Mouse (Mus musculus): ENCODE data around the gene Tmco5. TPM values are rescaled to one million over a fixed set of nuclear protein-coding genes. Genes with fewer than 3 reads are reported as not detected.

The Tmco5 gene
- 1 to 10 TPM in 3 of 4 experiments, under 1 TPM in 1; 0.44 to 2.9 (median 1.6) TPM for total RNA-seq (2022)

DNA sequence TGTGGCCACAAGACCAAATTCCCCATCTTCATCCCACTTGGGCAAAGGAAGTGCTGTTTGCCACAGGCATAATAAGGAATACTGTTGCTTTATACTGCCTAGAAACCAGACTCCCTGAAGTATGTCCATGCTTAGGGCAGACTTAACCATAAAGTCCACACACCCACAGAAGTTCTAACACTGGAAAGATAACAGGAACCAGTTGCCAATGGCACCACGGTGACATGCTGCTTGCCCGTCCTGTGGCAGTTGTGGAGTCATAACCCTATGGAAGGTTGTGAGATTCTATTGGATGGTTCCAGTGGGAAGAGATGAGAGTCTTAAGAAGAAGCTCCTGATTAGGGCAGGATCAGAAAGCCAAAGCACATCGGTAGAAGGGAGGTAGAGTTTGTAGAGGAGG is at the start of gene Tmco5:
Gene Tmco5, plus strand, starts transcription at position 301 of the 400 bp plus-strand sequence.
- DNase-seq (ENCODE audit: low spot score in 2 of 2): no peak

DNA sequence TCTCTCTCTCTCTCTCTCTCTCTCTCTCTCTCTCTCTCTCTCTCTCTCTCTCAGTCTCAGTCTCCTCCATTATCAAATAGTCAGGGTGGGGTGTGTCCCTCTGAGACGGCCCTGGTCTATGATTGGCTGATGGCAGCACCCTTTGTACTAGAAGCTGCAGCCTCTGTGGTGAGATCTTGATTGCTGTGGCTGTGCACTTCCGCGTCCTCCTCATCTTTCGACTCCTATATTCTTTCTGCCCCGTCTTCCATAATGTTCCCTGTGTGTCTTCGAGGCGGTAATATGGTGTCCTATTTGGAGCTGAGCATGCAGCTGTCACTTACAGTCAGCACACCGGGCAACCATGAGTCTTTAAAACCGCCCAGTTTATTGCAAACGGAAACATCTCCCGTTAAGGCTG is 46.6 kb upstream of the Tmco5 start:
- DNase-seq (ENCODE audit: low spot score in 2 of 2): no peak

DNA sequence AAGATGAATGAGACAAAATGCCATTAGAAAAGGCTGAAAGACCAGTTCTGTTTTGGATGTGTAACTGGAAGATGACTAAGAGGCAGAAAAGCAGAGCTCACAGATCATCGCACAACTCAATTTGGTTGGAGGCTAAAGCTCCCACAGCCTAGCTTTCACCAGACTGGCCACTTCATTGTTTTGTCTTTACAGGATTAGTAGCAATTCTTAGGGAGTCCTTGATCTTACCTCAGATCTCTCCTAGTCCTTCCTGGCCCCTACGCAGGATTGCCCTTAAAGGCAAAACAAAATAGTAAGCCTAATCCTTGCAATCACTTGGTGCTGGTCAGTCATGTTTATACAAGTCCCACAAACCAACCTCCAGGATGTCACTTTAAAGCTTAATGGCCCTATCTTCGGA is 40.7 kb upstream of the Tmco5 start:
- no peak for DNase-seq (ENCODE audit: low spot score in 2 of 2)

DNA sequence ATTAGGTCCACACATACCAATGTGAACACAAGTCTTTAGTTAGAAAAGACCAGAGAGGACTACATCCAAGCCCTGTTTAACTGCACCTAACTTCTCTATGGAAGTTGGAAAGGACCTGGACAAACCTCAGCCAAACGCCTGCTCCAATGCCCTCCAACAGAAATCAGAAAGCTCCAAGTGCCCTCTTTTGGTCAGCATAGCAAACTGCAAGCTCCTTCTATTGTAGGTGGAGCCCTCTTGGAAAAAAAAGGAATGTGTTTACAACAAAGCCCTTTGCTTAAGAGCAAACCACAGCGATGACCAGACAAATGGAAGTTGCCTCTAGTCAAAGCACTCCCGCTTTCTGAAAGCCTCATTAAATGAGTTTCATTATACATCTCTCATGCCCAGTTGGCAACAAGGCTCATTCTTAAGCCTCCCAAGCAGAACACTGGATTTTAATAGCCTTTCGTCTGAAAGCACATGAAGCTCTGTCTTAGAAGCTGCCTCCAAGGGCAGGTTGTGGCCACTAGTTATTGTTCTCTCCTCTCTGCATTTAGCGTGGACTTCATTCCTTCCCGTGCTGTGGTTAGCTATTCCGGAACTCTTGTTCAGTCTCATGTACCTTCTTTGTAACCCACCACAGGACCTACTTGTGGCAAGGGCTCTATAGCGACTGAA is 39.8 kb upstream of the Tmco5 start:
- no peak for DNase-seq (ENCODE audit: low spot score in 2 of 2)

DNA sequence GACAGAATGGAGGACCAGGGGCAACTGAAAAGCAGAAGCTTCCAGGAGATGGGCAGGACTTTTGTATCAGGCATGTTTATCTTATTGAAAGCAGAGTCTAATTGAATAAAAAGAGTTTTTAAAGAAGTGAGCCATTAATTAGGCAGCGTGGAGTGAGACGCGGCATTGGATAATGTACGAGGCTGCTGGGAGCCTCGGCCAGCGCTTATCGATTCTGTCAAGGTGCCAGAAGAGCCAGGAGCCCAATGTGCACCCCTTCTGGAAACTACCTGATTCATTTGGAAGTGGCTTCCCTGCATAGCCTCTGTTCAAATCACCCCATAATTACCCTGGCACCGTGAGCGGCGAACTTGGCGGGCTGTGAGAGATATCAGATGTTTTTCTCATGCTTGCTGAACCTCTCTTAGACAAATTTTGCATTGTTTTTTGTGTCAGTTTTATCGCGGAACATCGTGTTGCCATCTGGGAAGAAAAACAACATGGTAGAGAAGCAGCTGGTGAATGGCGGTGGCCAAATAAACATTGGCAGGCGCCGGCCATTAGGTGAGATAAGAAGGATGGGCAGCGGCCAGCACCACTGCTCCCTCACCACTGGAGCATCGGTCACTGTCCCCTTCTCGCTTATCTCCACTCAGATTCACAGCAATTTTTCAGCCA is 28.4 kb upstream of the Tmco5 start:
- DNase-seq (ENCODE audit: low spot score in 2 of 2): no peak

DNA sequence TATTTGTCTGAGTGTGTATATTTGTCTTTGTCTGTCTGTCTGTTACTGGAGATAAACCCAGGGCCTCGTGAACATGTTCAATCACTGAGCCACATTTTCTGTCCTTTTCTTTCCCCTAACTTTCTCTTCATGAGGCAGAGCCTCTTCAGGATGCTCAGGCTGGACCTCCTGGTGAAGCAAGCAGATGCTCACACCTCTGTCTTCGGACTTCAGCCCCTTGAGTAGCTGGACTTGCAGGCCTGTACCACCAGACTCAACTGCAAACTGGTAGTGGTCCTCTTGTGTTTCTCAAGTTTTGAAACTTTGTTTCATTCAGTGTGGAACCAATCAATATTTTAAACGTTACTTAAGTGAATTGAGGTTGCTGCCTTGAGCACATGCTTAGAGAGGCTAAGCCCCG is 27.1 kb upstream of the Tmco5 start:
- no peak for DNase-seq (ENCODE audit: low spot score in 2 of 2)

DNA sequence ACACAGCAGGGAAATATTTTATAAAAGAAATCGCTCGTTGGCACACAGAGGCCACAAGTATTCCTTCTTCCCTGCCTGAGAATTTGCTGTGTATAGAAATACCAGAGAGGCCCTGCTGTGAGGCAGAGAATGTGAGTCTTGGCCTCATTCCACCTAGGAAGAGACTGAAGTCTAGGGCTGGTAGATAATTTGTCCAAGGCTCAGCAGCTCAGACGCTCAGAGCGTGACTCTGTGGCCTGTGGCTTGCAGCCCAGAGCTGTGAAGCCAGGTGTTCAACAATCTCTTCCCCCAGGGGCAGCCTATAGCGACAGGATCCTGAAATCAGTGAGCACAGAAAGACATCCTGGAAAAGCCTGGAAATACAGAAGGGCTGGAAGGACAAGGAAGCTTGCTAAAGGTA is 26.2 kb upstream of the Tmco5 start:
- DNase-seq (ENCODE audit: low spot score in 2 of 2): no peak

DNA sequence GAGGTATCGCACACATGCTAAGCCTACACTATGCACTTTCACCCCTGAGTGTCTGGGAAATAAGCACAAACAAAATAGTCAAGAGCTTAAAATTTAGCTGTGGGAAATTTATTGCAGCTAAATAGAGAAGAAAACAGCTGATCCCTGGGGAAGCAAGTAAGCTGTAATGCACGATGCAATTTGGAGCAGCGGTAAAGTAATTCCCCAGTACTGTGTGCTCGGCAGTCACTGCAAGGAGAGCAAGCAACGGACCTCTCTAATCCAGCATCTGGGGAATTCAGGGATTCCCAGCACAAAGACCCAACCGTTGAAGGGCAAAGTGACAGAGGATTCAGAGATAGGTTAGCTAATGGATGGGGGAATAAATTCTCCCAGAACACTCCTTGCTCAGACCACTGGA is 19.8 kb upstream of the Tmco5 start:
- no peak for DNase-seq (ENCODE audit: low spot score in 2 of 2)

DNA sequence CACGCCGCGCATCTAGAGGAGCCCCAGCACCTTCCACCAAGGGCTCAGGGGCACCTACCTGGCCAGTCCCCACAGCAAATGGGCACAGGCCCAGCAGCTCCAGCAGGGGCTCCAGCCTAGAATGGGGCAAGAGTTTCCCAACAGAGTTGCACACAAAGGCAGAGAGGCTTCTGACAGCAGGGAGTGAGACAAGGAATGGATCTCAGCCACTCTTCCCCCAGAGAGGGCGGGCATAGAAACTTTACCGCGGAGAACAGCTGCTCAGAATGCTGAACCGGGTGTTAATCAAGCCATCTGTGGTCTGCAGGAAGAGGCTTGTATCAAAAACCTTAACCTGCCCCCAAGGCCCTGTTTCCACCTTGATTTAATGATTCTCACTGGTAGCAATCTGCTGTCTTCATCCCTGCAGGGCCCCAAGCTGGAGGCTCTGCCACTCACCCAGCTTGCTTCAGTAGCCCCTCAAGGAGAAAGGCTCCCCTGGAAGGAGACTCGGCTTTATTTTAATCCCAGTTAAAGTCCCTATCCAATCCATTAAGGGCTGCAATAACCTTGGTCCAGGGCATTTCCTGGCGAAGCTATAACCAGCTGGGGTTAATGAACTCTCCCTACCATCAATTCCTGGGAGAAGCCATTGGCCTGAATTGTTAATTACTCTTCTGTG is 1.4 kb upstream of the Tmco5 start:
- DNase-seq (ENCODE audit: low spot score in 2 of 2): no peak

DNA sequence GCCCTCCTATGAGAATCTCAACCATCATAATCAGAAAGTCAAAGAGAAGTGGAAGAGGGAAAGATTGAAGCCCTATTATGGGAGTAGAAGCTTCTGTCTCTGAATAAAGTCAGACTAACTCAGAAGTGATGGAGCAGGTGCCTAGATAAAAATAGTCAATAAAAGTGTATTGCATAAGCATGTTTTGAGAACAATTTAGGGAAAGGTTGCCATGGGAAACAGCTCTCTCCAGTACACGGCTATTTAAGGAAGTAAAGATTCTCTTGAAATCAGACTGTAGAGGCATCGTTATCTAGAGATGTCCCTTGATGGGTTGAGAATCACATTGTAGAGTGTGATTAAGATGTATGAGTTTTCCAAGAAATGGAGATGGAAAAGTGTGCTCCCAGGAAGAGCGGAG is 1.2 kb downstream of the Tmco5 start:
- DNase-seq (ENCODE audit: low spot score in 2 of 2): peak in 1 of 2 experiments; percentile 33

DNA sequence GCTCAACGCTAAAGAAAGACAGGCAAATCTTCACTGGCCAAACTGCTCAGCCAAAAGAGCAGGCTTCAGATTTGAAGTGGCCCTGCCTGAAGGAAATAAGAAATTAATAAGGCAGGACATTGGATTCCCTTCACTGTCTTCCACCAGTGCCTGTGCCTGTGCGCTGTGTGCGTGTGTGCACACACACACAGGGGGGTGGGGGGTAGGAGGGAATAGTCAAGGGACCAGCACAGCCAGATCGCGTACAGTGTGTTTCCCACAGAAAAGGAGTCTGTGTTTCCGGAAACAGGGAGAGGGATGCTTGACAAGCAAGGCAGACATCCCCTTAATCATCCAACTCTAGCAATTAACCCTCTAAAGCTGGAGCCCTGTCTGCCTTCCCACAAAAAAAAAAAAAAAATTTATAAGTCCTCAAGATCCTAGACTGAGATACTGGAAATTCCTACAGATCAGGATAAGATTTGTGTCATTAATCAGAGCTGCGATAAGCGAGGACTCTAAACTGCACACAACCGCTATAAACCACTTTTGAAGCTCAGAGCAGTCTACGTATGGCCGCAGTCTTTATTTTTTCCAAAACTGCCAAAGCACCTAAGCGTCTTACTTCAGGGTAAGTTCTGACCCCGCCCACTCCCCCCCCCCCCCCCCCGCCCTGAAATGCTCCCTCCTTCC is 15.0 kb downstream of the Tmco5 start:
- no peak for DNase-seq (ENCODE audit: low spot score in 2 of 2)

DNA sequence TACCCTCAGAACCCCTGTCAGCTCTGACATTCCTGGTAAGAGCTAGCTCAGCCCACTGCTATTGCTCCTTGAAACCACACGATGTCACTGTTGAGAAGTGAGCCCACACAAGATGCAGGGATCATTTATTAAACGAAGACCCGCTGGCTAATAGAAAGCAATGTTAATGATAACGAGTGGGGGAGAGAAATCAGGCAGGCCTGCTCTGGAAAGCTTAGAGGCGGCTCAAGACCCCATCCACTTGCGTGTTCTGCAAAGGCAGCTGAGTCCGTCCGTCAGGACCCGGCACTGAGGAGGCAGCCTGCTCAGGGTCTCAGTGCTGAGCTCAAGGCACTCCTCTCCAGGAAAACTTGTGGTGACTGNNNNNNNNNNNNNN is 15.5 kb downstream of the Tmco5 start:
- no peak for DNase-seq (ENCODE audit: low spot score in 2 of 2)

DNA sequence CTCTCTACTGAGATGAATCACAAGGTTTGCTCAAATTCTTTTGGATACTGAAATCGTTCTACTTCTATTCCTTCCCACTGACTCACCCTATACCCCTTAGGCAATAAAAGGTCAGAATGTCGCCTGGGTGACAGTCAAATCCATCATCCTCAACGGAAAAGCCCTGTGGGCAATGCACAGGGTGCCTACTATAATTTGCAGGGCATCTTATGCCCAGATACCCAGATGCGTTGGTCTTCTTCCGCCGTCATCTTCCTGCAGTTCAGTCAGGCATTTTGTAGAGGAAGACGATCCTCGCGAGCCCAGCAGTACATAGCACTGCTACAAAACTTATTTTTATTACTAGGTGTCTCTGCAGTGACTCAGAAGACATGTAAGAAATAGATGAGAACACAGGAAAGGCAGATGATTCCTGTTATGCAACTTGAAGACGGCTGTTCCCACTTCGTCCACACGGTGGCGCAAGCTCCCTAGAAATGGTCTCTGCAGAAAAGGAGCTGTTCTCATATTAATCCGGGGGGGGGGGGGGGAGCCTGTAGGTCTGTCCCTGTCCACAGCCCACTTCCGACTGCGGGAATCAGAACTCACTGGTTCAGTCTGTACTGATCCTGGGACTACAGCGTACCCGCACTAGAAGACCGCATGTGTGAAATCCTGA is 21.3 kb downstream of the Tmco5 start:
- peak; percentile 93 to 100 for DNase-seq (ENCODE audit: low spot score in 2 of 2)

DNA sequence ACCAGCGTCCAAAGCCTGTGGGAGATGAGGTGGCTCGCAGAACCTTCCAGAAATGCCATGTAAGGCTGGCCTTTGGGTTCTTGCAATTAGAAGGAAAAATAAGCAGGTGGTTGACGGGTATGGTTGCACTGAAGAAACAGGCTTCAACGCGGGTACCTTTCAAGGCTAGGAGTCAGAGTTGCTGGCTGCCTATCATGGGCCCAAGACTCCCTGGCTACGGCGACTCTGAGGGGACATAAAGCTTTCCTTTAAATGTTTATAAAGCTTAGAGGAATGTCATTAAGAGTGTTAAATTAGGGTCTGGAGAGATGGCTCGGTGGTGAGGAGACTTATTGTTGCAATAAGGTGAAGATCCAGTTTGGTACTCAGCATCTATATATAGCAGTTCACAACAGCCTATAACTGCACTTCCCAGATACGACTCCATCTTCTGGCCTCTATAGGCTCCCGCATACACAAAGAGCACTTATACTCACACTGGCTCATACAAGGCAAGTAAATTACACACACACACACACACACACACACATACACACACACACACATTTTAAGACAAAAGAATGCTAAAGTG is 21.9 kb downstream of the Tmco5 start:
- no peak for DNase-seq (ENCODE audit: low spot score in 2 of 2)

DNA sequence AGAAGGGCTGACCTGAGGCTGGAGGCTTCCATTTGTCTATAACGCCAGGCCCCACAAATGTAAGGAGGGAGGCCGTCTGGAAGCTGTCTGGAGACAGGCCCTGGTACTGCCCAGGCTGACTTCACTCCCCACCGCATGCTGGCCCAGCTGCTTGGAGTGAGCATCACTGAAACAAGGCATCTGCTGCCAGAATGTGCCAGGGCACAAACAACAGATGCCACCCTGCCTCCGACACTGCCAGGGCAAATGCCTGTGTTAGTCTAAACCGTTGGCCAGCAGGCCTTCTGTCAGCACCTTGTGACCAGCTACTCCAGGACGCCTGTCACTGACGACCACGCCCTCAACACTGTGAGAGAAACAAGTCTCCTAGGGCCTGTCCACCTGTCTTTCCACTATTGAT is 29.8 kb downstream of the Tmco5 start:
- DNase-seq (ENCODE audit: low spot score in 2 of 2): peak in 1 of 2 experiments; percentile 31

DNA sequence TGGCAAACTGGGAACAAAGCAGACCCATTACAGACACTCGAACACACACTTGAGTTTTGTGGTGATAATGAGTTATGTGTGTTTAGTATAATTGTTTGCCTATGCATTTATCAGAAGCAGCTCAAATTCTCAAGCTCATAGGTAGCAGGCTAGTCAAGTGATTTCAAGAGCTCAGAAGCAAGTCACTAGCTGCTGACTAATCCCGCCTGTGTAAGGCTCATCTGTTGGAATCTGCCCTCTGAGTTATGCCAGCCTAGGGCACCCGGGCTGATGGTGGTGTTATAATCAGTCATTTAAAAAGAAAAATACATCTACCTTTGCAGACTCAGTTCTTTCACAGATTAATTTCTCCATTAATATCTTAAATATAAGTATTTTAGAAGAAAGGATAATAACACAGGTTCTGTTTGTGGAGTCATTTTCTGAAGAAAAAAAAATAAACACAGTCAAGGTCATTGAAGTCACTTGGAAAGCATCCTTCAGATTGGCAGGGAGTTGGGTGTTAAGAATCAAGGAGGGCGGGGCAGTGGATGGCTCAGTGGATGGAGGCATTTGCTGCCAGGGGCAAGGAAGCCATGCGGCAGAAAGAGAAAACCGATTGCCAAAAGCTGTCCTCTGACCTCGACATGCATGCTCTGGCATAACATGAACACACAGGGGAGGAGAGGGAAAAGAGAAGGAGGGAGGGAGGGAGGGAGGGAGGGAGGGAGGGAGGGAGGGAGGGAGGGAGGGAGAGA is 34.0 kb downstream of the Tmco5 start:
- no peak for DNase-seq (ENCODE audit: low spot score in 2 of 2)

DNA sequence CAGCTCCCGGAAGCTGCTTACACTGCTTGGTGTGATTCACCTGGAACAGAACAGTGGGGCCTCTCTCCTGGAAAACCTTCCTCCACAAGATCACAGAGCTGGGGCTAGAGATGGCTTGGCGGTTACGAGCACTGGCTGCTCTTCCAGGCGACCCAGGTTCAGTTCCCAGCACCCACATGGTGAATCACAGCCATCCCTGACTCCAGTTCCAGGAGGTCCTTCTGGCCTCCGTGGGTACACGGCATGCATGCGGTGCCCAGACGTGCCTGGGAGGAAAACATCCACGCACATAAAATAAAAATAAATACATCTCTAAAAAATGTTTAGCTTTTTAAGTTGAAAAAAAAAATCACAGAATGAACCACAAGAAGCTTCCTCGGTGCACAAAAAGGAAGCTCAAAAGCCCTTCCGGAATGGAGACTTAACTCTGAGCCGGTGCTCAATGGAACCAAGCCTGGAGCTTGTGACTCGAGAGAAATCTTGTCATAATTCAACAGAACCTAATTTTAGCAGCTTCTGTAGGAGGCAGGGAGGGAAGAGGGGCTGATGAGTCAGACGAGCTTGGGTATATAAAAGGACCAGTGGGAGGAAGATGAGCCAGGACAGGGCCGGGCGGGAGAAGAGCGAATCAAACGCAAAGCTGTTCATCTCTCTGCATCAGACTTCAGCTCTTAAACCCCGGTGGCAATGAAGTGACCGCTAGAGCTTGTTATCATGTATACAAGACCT is 35.4 kb downstream of the Tmco5 start:
- DNase-seq (ENCODE audit: low spot score in 2 of 2): peak; percentile 63 to 92

DNA sequence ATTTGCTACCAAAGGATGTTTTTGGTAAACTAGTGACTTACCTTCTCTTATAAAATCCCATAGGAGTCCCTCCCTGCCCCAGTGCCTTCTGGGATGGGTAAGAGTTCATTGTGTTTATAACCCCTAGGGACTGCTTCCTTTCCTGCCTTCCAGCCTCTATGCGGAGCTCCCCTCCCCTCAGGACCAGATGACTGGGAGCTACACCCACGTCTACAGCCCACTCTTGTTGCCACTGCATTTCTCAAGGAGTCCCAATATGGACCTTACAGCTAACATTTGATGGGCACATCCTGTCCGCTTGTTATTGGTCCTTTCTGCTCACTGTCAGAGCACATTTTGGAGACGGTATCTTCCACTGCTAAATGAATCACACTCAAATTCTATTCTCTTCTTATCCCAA is 36.1 kb downstream of the Tmco5 start:
- DNase-seq (ENCODE audit: low spot score in 2 of 2): peak in 1 of 2 experiments; percentile 61

DNA sequence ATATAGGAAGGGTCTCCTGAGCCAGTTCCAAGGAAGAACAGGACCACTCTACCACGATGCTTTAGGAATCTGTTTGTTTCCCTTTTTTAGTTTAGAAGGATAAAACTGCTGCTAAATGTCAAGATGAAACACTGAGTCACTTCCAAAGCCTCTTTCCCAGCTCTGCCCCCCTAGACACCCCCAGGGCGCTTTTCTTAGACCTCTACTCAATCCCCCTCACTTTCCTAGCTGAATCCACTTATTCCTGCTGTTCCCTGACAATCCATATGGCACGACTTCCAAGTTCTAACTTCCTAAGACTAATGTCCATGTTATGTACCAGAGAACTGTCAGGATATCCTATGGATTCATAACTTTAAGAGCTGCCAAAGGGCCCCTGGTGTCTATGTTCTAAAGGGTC is 40.1 kb downstream of the Tmco5 start:
- DNase-seq (ENCODE audit: low spot score in 2 of 2): no peak
